Mouse (Mus musculus) gastrocnemius, postnatal 4 days (tissue): ENCODE results near the gene Prr5l. TPM values are rescaled to one million over a fixed set of nuclear protein-coding genes. Genes with fewer than 3 reads are reported as not detected.

Source experiments
- DNase-seq, 2 experiments: peaks; one replicate each; pipeline ENCODE4 v3.0.0; 2021 to 2022; ENCODE audit warnings: low spot score in 2 of 2, mixed read lengths in 2 of 2
- total RNA-seq, 2 experiments: library from RNA; stranded (reverse); gene quantifications; 2 replicates each; pipeline ENCODE4 v1.2.3; 2021

Gene Prr5l
- total RNA-seq, 2 experiments from 2014 or later: 4.0 to 5.3 TPM

GRCm38 (mm10) chr2:101825226-101826120, 57.4 kb downstream of the Prr5l start:
- DNase-seq: no peak

DNA sequence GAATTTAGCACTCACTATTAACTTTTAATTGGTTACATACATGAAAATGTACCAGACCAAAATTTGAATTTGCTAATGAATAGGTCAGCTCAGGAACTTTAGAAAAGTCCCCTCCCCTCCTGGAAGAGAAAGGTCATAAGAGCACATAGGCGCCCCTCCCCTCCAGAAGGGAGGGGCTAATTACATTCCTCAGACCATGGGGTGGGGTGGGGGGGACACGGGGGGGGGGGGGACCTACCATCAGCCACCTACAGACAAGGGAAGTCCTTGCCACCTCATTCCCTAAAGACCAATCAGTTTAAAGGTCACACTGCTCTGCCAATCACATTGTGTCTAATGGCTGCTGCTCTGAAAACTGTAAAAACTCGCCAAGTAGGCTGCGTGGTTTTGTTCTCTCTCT, 59.0 kb downstream of the Prr5l start:
- no peak for DNase-seq

DNA sequence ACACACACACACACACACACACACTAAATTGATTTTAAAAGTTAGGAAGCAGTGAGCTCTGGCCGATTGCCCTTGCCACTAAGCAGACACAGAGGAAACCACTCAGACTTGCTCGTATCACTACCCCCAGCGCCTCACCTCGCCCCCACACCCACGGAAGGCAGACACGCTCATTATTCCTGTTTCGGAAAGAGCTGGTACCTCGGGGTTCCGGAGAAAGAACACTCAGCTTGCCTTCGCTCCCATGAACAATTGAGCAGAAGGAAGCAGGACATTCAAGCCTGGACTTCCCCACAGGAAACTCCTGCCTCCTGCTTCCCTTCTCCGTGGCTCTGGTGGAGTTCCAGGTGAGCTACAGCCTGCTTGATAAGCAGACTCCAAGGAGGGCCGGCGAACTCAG, 60.0 kb downstream of the Prr5l start:
- DNase-seq: no peak

DNA sequence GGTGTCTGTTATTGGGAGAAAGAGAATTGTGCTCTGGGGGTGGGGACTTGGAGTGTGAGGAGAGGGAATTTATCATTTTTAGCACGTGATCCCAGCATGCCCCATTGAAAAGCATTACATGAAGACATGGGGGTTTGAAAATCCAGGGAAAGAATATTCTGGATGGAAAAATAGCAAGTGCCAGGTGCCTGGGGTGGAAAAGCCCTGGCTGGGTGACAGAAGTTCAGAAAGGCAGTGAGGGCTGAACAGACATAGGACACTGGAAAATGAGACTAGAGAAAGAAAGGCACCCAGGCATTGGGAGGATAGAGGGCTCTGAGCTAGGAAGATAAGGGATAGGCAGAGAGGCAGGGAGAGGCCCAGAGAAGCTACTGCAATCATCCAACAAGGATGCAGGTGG, 62.0 kb downstream of the Prr5l start:
- DNase-seq: no peak

- no peak for DNase-seq
Observed at GRCm38 (mm10) chr2:101818986-101819764, 63.7 kb downstream of the Prr5l start.

- DNase-seq: no peak
Observed at GRCm38 (mm10) chr2:101816646-101817308, 66.0 kb downstream of the Prr5l start.

GRCm38 (mm10) chr2:101815250-101815934, 67.4 kb downstream of the Prr5l start:
- DNase-seq: peak in 1 of 2 experiments; percentile 24

DNA sequence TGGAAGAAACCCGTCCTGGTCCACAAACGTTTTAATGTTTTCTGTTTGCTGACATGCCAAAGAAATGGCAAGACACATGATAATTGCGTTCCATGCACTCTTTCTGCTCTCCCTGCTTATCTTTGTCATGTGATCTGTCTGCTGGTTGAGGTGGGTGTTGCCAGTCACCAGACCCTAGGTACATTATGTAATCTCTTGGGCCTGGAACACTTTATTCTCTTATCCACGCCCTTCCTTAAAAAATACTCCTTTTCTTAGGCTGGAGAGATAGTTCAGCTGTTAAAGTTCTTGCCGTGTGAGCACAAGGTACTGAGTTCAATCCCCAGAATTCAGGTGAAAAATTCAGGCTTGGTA, 68.6 kb downstream of the Prr5l start:
- no peak for DNase-seq

DNA sequence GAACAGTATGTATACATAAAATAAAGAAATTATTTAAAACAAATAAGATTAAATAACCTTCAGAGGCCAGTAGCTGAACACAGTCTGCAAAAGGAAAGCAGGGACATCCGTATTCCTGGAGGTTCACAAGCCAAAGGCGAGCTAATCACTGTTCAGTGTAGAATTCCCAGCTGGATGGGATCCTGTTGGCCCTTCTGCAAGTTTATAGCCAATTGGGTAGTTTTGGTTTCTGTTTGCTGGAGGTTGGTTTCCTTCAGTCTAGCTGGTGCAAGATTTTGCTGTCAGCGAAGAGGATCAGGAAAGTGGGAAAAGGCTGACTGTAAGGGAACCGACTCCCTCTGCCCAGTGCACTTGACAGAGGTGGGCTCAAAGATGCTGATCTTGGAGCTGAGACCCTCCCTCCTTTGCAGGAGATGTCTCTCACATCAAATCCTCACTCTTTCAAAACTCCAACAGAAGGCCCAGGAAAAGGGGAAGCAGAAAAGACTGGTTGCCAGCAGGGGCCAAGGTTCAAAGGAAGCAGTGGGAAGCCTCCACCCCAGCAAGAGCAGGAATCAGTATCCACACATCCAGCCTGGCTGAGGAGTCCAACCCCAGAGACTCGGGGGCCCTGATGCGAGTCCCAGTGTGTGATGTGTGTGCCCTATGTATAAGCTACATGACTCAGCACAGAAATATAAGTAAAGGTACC, 69.1 kb downstream of the Prr5l start:
- no peak for DNase-seq

GRCm38 (mm10) chr2:101811925-101812324, 70.9 kb downstream of the Prr5l start:
- no peak for DNase-seq

- DNase-seq: no peak
Observed at GRCm38 (mm10) chr2:101810774-101811173, 72.1 kb downstream of the Prr5l start.

- no peak for DNase-seq
Observed at GRCm38 (mm10) chr2:101809640-101810305, 73.1 kb downstream of the Prr5l start.

DNA sequence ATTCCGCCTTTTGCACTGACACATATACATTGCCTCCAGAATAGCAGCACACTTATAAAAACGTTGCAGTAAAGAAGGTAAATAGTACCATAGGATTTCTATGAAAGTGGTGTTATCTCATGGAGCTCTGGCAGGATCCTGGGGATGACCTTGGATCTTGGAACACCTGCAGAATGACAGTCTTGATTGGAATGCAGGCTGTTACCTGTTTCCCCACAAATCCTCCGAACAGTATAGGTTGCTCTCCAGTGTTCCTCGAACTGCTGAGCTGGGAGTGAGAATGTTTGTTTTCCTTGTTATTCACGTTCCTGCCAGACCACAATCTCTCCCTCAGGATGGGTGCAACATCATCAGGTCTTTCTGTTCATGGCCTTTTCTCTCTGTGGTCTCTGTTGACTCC, 75.1 kb downstream of the Prr5l start:
- DNase-seq: no peak

DNA sequence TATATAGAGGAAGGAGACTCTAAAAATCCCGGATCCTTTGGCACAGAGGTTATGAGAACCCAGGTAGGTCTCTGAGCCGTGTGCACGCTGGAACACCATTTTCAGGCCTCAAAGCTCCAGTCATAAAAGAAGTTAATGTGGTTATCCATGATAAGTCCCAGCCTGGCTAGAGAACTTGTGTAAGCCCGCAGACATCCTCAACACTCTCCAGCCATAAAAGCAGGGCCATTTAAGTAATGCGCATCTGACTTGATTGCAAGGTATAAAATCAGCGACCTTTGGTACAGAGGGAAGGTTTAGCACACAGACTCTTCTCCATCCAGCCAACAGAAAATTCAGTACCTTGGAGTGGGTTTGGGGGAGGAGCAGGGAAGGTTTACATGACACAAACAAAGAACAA, 80.6 kb downstream of the Prr5l start:
- no peak for DNase-seq

DNA sequence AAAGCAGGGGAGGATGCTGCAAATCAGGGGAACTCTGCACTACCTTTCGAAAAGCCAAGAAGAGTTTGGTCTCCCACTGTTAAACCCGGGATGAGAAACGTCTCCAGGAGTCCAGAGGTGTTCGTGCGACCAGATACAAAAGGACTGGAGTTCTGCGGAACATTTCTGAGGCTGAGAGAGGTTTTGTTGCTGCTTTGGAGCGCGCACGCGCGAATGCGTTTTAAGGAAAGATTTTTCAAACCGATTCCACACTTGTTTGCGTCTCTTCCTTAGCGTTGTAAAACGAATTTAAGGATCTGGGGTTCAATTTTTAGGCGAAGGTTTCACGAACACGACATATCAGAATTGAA, 85.0 kb downstream of the Prr5l start:
- DNase-seq: no peak

- peak; percentile 22 to 25 for DNase-seq
Observed at GRCm38 (mm10) chr2:101797166-101797900, 85.5 kb downstream of the Prr5l start.

- DNase-seq: peak; percentile 67 to 81
Observed at GRCm38 (mm10) chr2:101796287-101797115, 86.3 kb downstream of the Prr5l start.

GRCm38 (mm10) chr2:101792130-101792529, 90.7 kb downstream of the Prr5l start:
- DNase-seq: no peak

- no peak for DNase-seq
Observed at GRCm38 (mm10) chr2:101783255-101783654, 99.6 kb downstream of the Prr5l start.
